Mouse (Mus musculus) embryonic facial prominence, embryonic 11.5 days (tissue): ENCODE results near the gene Med23. TPM values are rescaled to one million over a fixed set of nuclear protein-coding genes. Genes with fewer than 3 reads are reported as not detected.

Experiments used
- ATAC-seq: fragments of 200-750 bp; cut with Nextera tagmentation; replicated peaks from 2 replicates; pipeline ENCODE4 v1.8.0; 2017; ENCODE audit warnings: low read depth; ENCODE audit not compliant: insufficient number of reproducible peaks, low FRiP score, low TSS enrichment
- DNase-seq: peaks from one replicate; pipeline ENCODE4 v3.0.0-alpha.2; 2015; ENCODE audit warnings: low spot score
- H3K27ac ChIP-seq: fragments of 300-500 bp; sonication (generic); replicated peaks from 2 replicates; pipeline ENCODE4 v1.5.1; 2014; ENCODE audit warnings: mild to moderate bottlenecking, low read depth, low read length, control low read depth
- H3K27me3 ChIP-seq: fragments of 300-500 bp; sonication (generic); 2 replicates; pipeline ENCODE4 v1.6.1; 2014; ENCODE audit warnings: mild to moderate bottlenecking, low read length, moderate library complexity, mixed read lengths; ENCODE audit not compliant: control insufficient read depth, insufficient read depth
- H3K36me3 ChIP-seq: fragments of 300-500 bp; sonication (generic); replicated peaks from 2 replicates; pipeline ENCODE4 v1.6.1; 2014; ENCODE audit warnings: low read depth, mild to moderate bottlenecking, low read length, moderate library complexity, mixed read lengths; ENCODE audit not compliant: control insufficient read depth, insufficient read depth
- H3K4me1 ChIP-seq: fragments of 300-500 bp; sonication (generic); 2 replicates; pipeline ENCODE4 v1.6.1; 2014; ENCODE audit warnings: low read length, mixed read lengths; ENCODE audit not compliant: control insufficient read depth, insufficient read depth
- H3K4me2 ChIP-seq: fragments of 300-500 bp; sonication (generic); 2 replicates; pipeline ENCODE4 v1.6.1; 2014; ENCODE audit warnings: low read depth, mild to moderate bottlenecking, control low read depth, low read length, moderate library complexity
- H3K4me3 ChIP-seq: fragments of 300-500 bp; sonication (generic); 2 replicates; pipeline ENCODE4 v1.5.1; 2014; ENCODE audit warnings: low read depth, low read length, control low read depth
- H3K9ac ChIP-seq: fragments of 300-500 bp; sonication (generic); replicated peaks from 2 replicates; pipeline ENCODE4 v1.6.1; 2014; ENCODE audit warnings: mild to moderate bottlenecking, control low read depth, low read length
- H3K9me3 ChIP-seq: fragments of 300-500 bp; sonication (generic); replicated peaks from 2 replicates; pipeline ENCODE4 v1.6.1; 2016; ENCODE audit warnings: mild to moderate bottlenecking, low read length, inconsistent platforms, mixed read lengths; ENCODE audit not compliant: control insufficient read depth
- WGBS: fragments of 180-500 bp; shearing (Covaris S2); extraction: QIAGEN DNeasy Blood & Tissue Kit; methylation state at CpG from one replicate; pipeline ENCODE4 v1.1.7; 2014; 5-methylcytosine and 5-hydroxymethylcytosine counted together
- polyA plus RNA-seq: library from polyadenylated mRNA; unstranded; fragments of >200 nt; fragmentation: Nextera tagmentation; extraction: Ambion mirVana; gene quantifications from 2 replicates; pipeline ENCODE4 v1.2.1, GENCODE M21; 2014

Med23 gene
- polyA plus RNA-seq, 1 experiment from 2014 or later, result 35.6 TPM

- Histone ChIP-seq H3K4me3 (no peak overlapping the region), H3K9me3 (no peaks in the 10 kb centered on the region), H3K36me3 (no peaks in the 10 kb centered on the region), H3K4me1 (no peaks in the 10 kb centered on the region), H3K27me3 (no peaks in the 10 kb centered on the region), H3K27ac (no peak overlapping the region), H3K4me2 (no peak overlapping the region), H3K9ac (no peak overlapping the region)
- DNase-seq, result no peak
- ATAC-seq, result no peak
- 31% methylated on average over 6 of the region's 6 CpGs for WGBS
These were observed 43.7 kb upstream of the Med23 start for GRCm38 (mm10) chr10:24826130-24826529.

- Histone ChIP-seq H3K27ac (no peak overlapping the region), H3K4me3 (no peak overlapping the region), H3K27me3 (no peaks in the 10 kb centered on the region), H3K4me2 (no peak overlapping the region), H3K9ac (no peak overlapping the region), H3K4me1 (no peaks in the 10 kb centered on the region), H3K9me3 (no peaks in the 10 kb centered on the region), H3K36me3 (no peaks in the 10 kb centered on the region)
- DNase-seq (no peak), ATAC-seq (no peak)
- 87% methylated on average over 4 of the region's 4 CpGs for WGBS
These were observed 41.6 kb upstream of the Med23 start for GRCm38 (mm10) chr10:24828136-24828535.

GRCm38 (mm10) chr10:24830448-24830847 lies 39.3 kb upstream of the Med23 start:
- 93% methylated on average over 5 of the region's 5 CpGs for WGBS

GRCm38 (mm10) chr10:24831377-24832095 lies 38.2 kb upstream of the Med23 start:
- Histone ChIP-seq H3K4me2 (no peak overlapping the region), H3K27me3 (no peaks in the 10 kb centered on the region), H3K36me3 (no peaks in the 10 kb centered on the region), H3K27ac (no peak overlapping the region), H3K9ac (no peak overlapping the region), H3K4me3 (no peak overlapping the region), H3K4me1 (peaks cover 3% of the 10 kb centered on the region), H3K9me3 (no peaks in the 10 kb centered on the region)
- ATAC-seq (no peak), DNase-seq (no peak)
- 57% methylated on average over 15 of the region's 15 CpGs for whole genome bisulfite sequencing

More at GRCm38 (mm10) chr10:24830448-24830847, 39.3 kb upstream of the Med23 start:
- ATAC-seq (no peak), DNase-seq (no peak)
- Histone ChIP-seq H3K27me3 (no peaks in the 10 kb centered on the region), H3K36me3 (no peaks in the 10 kb centered on the region), H3K4me3 (no peak overlapping the region), H3K4me1 (peaks cover 3% of the 10 kb centered on the region), H3K27ac (no peak overlapping the region), H3K4me2 (no peak overlapping the region), H3K9me3 (no peaks in the 10 kb centered on the region), H3K9ac (no peak overlapping the region)

- Histone ChIP-seq H3K4me2 (no peak overlapping the region), H3K27me3 (no peaks in the 10 kb centered on the region), H3K36me3 (no peaks in the 10 kb centered on the region), H3K4me3 (no peak overlapping the region), H3K4me1 (peaks cover 3% of the 10 kb centered on the region), H3K9ac (no peak overlapping the region), H3K27ac (no peak overlapping the region), H3K9me3 (no peaks in the 10 kb centered on the region)
- no peak for ATAC-seq
- no peak for DNase-seq
- 83% methylated on average over 9 of the region's 9 CpGs for WGBS
These were observed 37.5 kb upstream of the Med23 start for GRCm38 (mm10) chr10:24832306-24832705.

GRCm38 (mm10) chr10:24834634-24835371 lies 35.0 kb upstream of the Med23 start:
- WGBS, result 3% methylated on average over 4 of the region's 4 CpGs
- no peaks in the 10 kb centered on the region for H3K9me3 ChIP-seq

GRCm38 (mm10) chr10:24835702-24836342 lies 34.0 kb upstream of the Med23 start:
- peak; percentile 67 for ATAC-seq

More at GRCm38 (mm10) chr10:24834634-24835371, 35.0 kb upstream of the Med23 start:
- peak overlapping the region; percentile 13 for H3K4me2 ChIP-seq
- H3K36me3 ChIP-seq, result no peaks in the 10 kb centered on the region
- 0 out of 2 replicates have a peak overlapping the region, but pooled peaks have one; percentile 8 for H3K4me3 ChIP-seq
- DNase-seq, result peak; percentile 53
- no peaks in the 10 kb centered on the region for H3K27me3 ChIP-seq
- ATAC-seq, result 0 out of 2 replicates have a peak, but pooled peaks have one; percentile 58
- no peak overlapping the region for H3K9ac ChIP-seq
- peak overlapping the region; percentile 41; the same call in 1 of the 2 replicates for H3K27ac ChIP-seq
- peaks cover 3% of the 10 kb centered on the region for H3K4me1 ChIP-seq

More at GRCm38 (mm10) chr10:24835702-24836342, 34.0 kb upstream of the Med23 start:
- 4% methylated on average over 12 of the region's 12 CpGs for WGBS
- Histone ChIP-seq H3K27me3 (no peaks in the 10 kb centered on the region), H3K27ac (peak overlapping the region; percentile 23; the same call in 1 of the 2 replicates), H3K4me1 (peaks cover 3% of the 10 kb centered on the region), H3K36me3 (no peaks in the 10 kb centered on the region), H3K4me3 (peak overlapping the region; percentile 16), H3K9me3 (no peaks in the 10 kb centered on the region), H3K4me2 (peak overlapping the region; percentile 30), H3K9ac (peak overlapping the region; percentile 43)
- peak; percentile 73 for DNase-seq
